Mouse (Mus musculus) MEL (cell line): ENCODE results near the gene Entpd7. TPM values are rescaled to one million over a fixed set of nuclear protein-coding genes. Genes with fewer than 3 reads are reported as not detected.

Experiments
- DNase-seq: peaks from one replicate; pipeline ENCODE4 v3.0.0; 2011; ENCODE audit warnings: low read depth, low spot score
- H3K27ac ChIP-seq: 2 replicates; pipeline ENCODE4 v1.5.1; 2012; ENCODE audit warnings: low read depth, mild to moderate bottlenecking, control low read depth, low read length, moderate library complexity; ENCODE audit not compliant: control insufficient read depth
- H3K27me3 ChIP-seq, 2 experiments: fragments of 150-350 bp in 1 of 2; sonication (generic) in 1 of 2; 2 replicates each; pipeline ENCODE4 v1.6.1; 2012; ENCODE audit warnings: low read length in 2 of 2, mild to moderate bottlenecking in 2 of 2, improper control_type of control experiment in 1 of 2, moderate library complexity in 1 of 2; ENCODE audit not compliant: insufficient read depth in 2 of 2, control insufficient read depth in 1 of 2
- H3K36me3 ChIP-seq, 2 experiments: 2 replicates each; pipeline ENCODE4 v1.6.1; 2012 to 2014; ENCODE audit warnings: low read length in 2 of 2, improper control_type of control experiment in 1 of 2, inconsistent platforms in 1 of 2, mild to moderate bottlenecking in 1 of 2; ENCODE audit not compliant: insufficient read depth in 2 of 2, control insufficient read depth in 1 of 2
- H3K4me1 ChIP-seq, 2 experiments: fragments of 150-350 bp in 1 of 2; sonication (generic) in 1 of 2; 2 replicates each; pipeline ENCODE4 v1.6.1; 2012; ENCODE audit warnings: low read length in 2 of 2, improper control_type of control experiment in 1 of 2, mild to moderate bottlenecking in 1 of 2; ENCODE audit not compliant: insufficient read depth in 2 of 2, control insufficient read depth in 1 of 2
- H3K4me3 ChIP-seq, 2 experiments: fragments of 150-350 bp in 1 of 2; sonication (generic) in 1 of 2; 2 replicates each; pipeline ENCODE4 v1.5.1; 2012; ENCODE audit warnings: low read depth in 2 of 2, low read length in 2 of 2, mild to moderate bottlenecking in 2 of 2, moderate library complexity in 2 of 2, control low read depth in 1 of 2, improper control_type of control experiment in 1 of 2; ENCODE audit not compliant: control insufficient read depth in 1 of 2, insufficient read depth in 1 of 2
- H3K79me2 ChIP-seq: 2 replicates; pipeline ENCODE4 v1.6.1; 2012; ENCODE audit warnings: mild to moderate bottlenecking, low read length, moderate library complexity; ENCODE audit not compliant: control insufficient read depth, poor library complexity, insufficient read depth
- H3K9ac ChIP-seq: 2 replicates; pipeline ENCODE4 v1.6.1; 2012; ENCODE audit warnings: low read depth, mild to moderate bottlenecking, control low read depth, low read length, moderate library complexity; ENCODE audit not compliant: control insufficient read depth, poor library complexity, severe bottlenecking
- H3K9me3 ChIP-seq: fragments of 150-350 bp; sonication (generic); replicated peaks from 2 replicates; pipeline ENCODE4 v1.6.1; 2012; ENCODE audit warnings: mild to moderate bottlenecking, low read length, improper control_type of control experiment, moderate library complexity; ENCODE audit not compliant: insufficient read depth
- CHD1 ChIP-seq: IDR thresholded peaks from 2 replicates; pipeline ENCODE4 v1.6.1; 2012; ENCODE audit warnings: low read depth, mild to moderate bottlenecking, inconsistent platforms, low read length, improper control_type of control experiment
- CHD2 ChIP-seq: IDR thresholded peaks from 2 replicates; pipeline ENCODE4 v1.6.1; 2011; ENCODE audit warnings: low read length, improper control_type of control experiment
- CTCF ChIP-seq, 3 experiments: IDR thresholded peaks in 2 of 3; conservative IDR thresholded peaks in 1 of 3; 2 replicates each; pipeline ENCODE4 v1.5.1; 2011 to 2012; ENCODE audit warnings: low read length in 3 of 3, low read depth in 2 of 3, mild to moderate bottlenecking in 2 of 3, improper control_type of control experiment in 1 of 3, inconsistent platforms in 1 of 3, mixed read lengths in 1 of 3, moderate library complexity in 1 of 3; ENCODE audit not compliant: control insufficient read depth in 1 of 3, insufficient read depth in 1 of 3, poor library complexity in 1 of 3, severe bottlenecking in 1 of 3
- E2F4 ChIP-seq: IDR thresholded peaks from 2 replicates; pipeline ENCODE4 v1.6.1; 2011; ENCODE audit warnings: low read depth, low read length, improper control_type of control experiment, borderline replicate concordance
- ELF1 ChIP-seq: IDR thresholded peaks from 2 replicates; pipeline ENCODE4 v1.6.1; 2014; ENCODE audit warnings: low read depth, mild to moderate bottlenecking, inconsistent platforms, low read length, improper control_type of control experiment, moderate library complexity
- EP300 ChIP-seq, 2 experiments: IDR thresholded peaks; 2 replicates each; pipeline ENCODE4 v1.6.1; 2011; ENCODE audit warnings: improper control_type of control experiment in 2 of 2, low read length in 2 of 2, low read depth in 1 of 2, mild to moderate bottlenecking in 1 of 2
- ETS1 ChIP-seq: IDR thresholded peaks from 2 replicates; pipeline ENCODE4 v1.6.1; 2012; ENCODE audit warnings: low read depth, mild to moderate bottlenecking, inconsistent platforms, low read length, improper control_type of control experiment, moderate library complexity
- GATA1 ChIP-seq: IDR thresholded peaks from 2 replicates; pipeline ENCODE4 v1.6.1; 2011; ENCODE audit warnings: low read depth, low read length, improper control_type of control experiment
- HCFC1 ChIP-seq: IDR thresholded peaks from 2 replicates; pipeline ENCODE4 v1.6.1; 2012; ENCODE audit warnings: low read depth, mild to moderate bottlenecking, inconsistent platforms, low read length, improper control_type of control experiment, moderate library complexity
- MEF2A ChIP-seq: IDR thresholded peaks from 2 replicates; pipeline ENCODE4 v1.6.1; 2014; ENCODE audit warnings: low read depth, mild to moderate bottlenecking, inconsistent platforms, low read length, improper control_type of control experiment; ENCODE audit not compliant: poor library complexity, insufficient replicate concordance, severe bottlenecking; ENCODE audit errors: extremely low read depth
- MYB ChIP-seq: IDR thresholded peaks from 2 replicates; pipeline ENCODE4 v1.6.1; 2011; ENCODE audit warnings: mild to moderate bottlenecking, low read depth, low read length, improper control_type of control experiment
- MYC ChIP-seq: IDR thresholded peaks from 2 replicates; pipeline ENCODE4 v1.6.1; 2011; ENCODE audit warnings: low read depth, mild to moderate bottlenecking, low read length, improper control_type of control experiment, moderate library complexity
- NELFE ChIP-seq: IDR thresholded peaks from 2 replicates; pipeline ENCODE4 v1.6.1; 2011; ENCODE audit warnings: low read depth, low read length, improper control_type of control experiment
- POLR2A ChIP-seq, 2 experiments: IDR thresholded peaks; 2 replicates each; pipeline ENCODE4 v1.6.1; 2011 to 2012; ENCODE audit warnings: low read length in 2 of 2, mild to moderate bottlenecking in 2 of 2, control low read depth in 1 of 2, improper control_type of control experiment in 1 of 2, low read depth in 1 of 2, moderate library complexity in 1 of 2; ENCODE audit not compliant: control insufficient read depth in 1 of 2, insufficient read depth in 1 of 2, poor library complexity in 1 of 2
- POLR2AphosphoS2 ChIP-seq: IDR thresholded peaks from 2 replicates; pipeline ENCODE4 v1.6.1; 2011; ENCODE audit warnings: low read length, improper control_type of control experiment
- POLR2AphosphoS5 ChIP-seq: IDR thresholded peaks from 2 replicates; pipeline ENCODE4 v1.6.1; 2012; ENCODE audit warnings: low read depth, borderline replicate concordance, mild to moderate bottlenecking, inconsistent platforms, low read length, moderate library complexity, mixed read lengths
- RAD21 ChIP-seq: IDR thresholded peaks from 2 replicates; pipeline ENCODE4 v1.6.1; 2011; ENCODE audit warnings: mild to moderate bottlenecking, low read depth, low read length, improper control_type of control experiment
- SMC3 ChIP-seq: IDR thresholded peaks from 2 replicates; pipeline ENCODE4 v1.6.1; 2011; ENCODE audit warnings: low read depth, low read length, improper control_type of control experiment
- TAL1 ChIP-seq: IDR thresholded peaks from 2 replicates; pipeline ENCODE4 v1.6.1; 2012; ENCODE audit warnings: mild to moderate bottlenecking, inconsistent platforms, low read length, moderate library complexity, mixed read lengths
- TBP ChIP-seq: IDR thresholded peaks from 2 replicates; pipeline ENCODE4 v1.8.0; 2011; ENCODE audit warnings: low read depth, low read length, improper control_type of control experiment
- TCF12 ChIP-seq: IDR thresholded peaks from 2 replicates; pipeline ENCODE4 v1.6.1; 2014; ENCODE audit warnings: low read depth, mild to moderate bottlenecking, inconsistent platforms, low read length, improper control_type of control experiment, moderate library complexity
- ZMIZ1 ChIP-seq: IDR thresholded peaks from 2 replicates; pipeline ENCODE4 v1.6.1; 2012; ENCODE audit warnings: low read depth, mild to moderate bottlenecking, inconsistent platforms, low read length, improper control_type of control experiment, moderate library complexity
- ZNF384 ChIP-seq: IDR thresholded peaks from 2 replicates; pipeline ENCODE4 v1.6.1; 2012; ENCODE audit warnings: low read depth, mild to moderate bottlenecking, inconsistent platforms, low read length, improper control_type of control experiment
- polyA plus RNA-seq, 2 experiments: library from polyadenylated mRNA; stranded (reverse) in 1 of 2; unstranded in 1 of 2; fragments of >175 nt in 1 of 2; fragments of >200 nt in 1 of 2; gene quantifications; 2 replicates each; pipeline versions ENCODE4 v1.2.1 to v1.2.4; 2012; ENCODE audit warnings: low replicate concordance in 2 of 2, low read depth in 1 of 2; ENCODE audit not compliant: insufficient read length in 2 of 2, insufficient read depth in 1 of 2, missing spikeins in 1 of 2
- total RNA-seq: library from RNA; depleted of rRNA; stranded (reverse); fragments of 300-350 nt; gene quantifications from 2 replicates; pipeline ENCODE4 v1.2.3, GENCODE M21; 2012

The Entpd7 gene
- total and polyA plus RNA-seq, 3 experiments = 4.2 to 7.7 TPM; not detected in 1

DNA sequence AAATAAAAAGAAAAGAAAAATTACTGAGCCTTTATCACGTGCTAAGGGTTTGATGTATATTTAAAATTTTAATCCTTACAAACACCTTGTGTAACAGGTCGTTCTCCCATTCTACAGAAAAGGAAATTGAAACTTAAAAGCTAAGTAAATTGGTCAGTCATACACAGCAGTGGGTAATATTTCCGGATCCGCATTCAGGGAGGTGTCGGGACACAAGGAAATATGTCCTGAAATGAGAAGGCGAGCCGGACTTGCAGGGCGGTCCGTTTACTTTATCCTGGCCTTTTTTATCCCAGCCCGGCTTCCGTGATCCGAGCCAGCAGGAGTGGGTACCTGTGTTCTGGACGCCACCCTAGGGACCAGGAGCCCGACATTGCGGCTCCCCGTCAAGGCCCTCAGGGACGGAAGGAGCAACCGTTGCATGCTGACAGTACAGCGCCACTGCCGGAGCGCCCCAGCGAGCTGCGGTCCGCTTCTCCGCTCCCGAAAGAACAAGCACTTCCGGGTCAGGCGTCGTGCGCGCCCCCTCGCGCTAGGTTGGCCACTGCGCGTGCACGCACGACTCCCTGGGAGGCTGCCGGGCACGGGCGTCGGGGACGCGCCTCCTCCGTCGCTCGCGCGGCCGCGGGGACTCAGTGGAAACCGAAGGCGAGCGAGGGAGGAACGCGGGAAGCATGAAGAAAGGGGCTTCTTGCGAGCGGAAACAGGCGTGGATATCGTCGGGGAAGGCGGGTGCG is 63.2 kb downstream of the Entpd7 start, which contains the start of the genes Cutc and Cox15 (continued):
- TF ChIP-seq MEF2A (0 out of 2 replicates have a peak, but pooled peaks have one; percentile 58), TBP (peak; percentile 88), MYB (peak; percentile 51; the same call in 1 of the 2 replicates), CTCF (IDR thresholded peaks at IDR 0.05 in 2 of 3, conservative IDR thresholded peaks at IDR 0.05 in 1 of 3; ENCODE audit: control insufficient read depth in 1 of 3, insufficient read depth in 1 of 3, low read depth in 2 of 3, low read length in 3 of 3, poor library complexity in 1 of 3, severe bottlenecking in 1 of 3) (0 out of 6 replicates have a peak, but pooled peaks of 1 of the 3 experiments have one; percentile 34), POLR2A (IDR thresholded peaks at IDR 0.05; ENCODE audit: control insufficient read depth in 1 of 2, insufficient read depth in 1 of 2, low read depth in 1 of 2, low read length in 2 of 2, poor library complexity in 1 of 2) (peak; percentile 90 to 99), TCF12 (peak; percentile 85), TAL1 (no peak), ELF1 (peak; percentile 94), ZNF384 (no peak), CHD1 (peak; percentile 91; the same call in 1 of the 2 replicates), POLR2AphosphoS5 (peak; percentile 77; the same call in 1 of the 2 replicates)

DNA sequence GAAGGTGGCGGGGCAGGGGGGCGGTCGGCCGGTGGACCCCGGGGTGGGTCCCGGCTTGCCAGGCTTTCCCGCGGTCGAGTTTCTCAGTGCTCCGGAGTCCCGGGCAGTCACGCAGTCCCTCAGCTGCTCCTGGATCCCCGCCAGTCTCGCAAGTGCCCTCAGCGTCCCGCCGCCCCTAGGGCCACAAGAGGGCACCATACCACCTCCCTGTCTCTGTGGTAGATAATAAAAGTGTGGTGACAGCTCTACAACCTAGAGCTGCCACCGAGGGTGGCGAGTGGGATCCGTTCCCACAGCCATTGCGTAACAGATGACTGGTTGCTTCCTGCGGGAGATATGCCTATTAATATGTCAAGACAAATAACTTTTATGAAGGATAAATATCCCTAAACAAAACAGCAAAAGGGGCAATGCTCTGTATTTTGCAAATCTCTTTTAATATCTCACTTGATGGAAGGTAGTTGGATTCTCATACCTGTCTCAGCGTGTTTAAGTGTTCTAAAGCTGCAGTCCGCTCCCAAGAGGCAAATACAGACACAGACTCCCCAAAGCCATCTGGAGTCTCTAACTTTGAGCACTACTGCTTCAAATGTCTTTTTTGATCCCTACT is 63.9 kb downstream of the Entpd7 start:
- H3K4me1 ChIP-seq = peaks cover 9 to 15% of the 10 kb centered on the region in 2 experiments
- H3K79me2 ChIP-seq = peaks cover 15% of the 10 kb centered on the region
- H3K36me3 ChIP-seq = peaks cover 10 to 33% of the 10 kb centered on the region in 2 experiments
- H3K27ac ChIP-seq = peak overlapping the region; percentile 77
- H3K9ac ChIP-seq = peak overlapping the region; percentile 98
- peak; percentile 69 for TF ChIP-seq SMC3
- peak; percentile 41; the same call in 1 of the 2 replicates for TF ChIP-seq MYC
- peak; percentile 7; the same call in 1 of the 2 replicates for TF ChIP-seq TCF12
- peak; percentile 80 for TF ChIP-seq ETS1
- TF ChIP-seq ZMIZ1 = no peak
- TF ChIP-seq CHD2 = no peak
- peak; percentile 68 for TF ChIP-seq RAD21
- TF ChIP-seq CTCF (IDR thresholded peaks at IDR 0.05 in 2 of 3, conservative IDR thresholded peaks at IDR 0.05 in 1 of 3; ENCODE audit: control insufficient read depth in 1 of 3, insufficient read depth in 1 of 3, low read depth in 2 of 3, low read length in 3 of 3, poor library complexity in 1 of 3, severe bottlenecking in 1 of 3) = peak; percentile 81 to 94 (median 92)
- TF ChIP-seq TAL1 = no peak
- TF ChIP-seq GATA1 = peak; percentile 56; the same call in 1 of the 2 replicates
- TF ChIP-seq NELFE = no peak
- no peak for TF ChIP-seq POLR2AphosphoS5
- TF ChIP-seq HCFC1 = no peak
- no peak for TF ChIP-seq TBP
- TF ChIP-seq POLR2AphosphoS2 = no peak
- no peak for TF ChIP-seq E2F4
- no peak for TF ChIP-seq ZNF384
- peak; percentile 56 to 61 for TF ChIP-seq EP300 (IDR thresholded peaks at IDR 0.05; ENCODE audit: low read depth in 1 of 2, low read length in 2 of 2)
- no peak for TF ChIP-seq MEF2A
- no peaks in the 10 kb centered on the region for H3K9me3 ChIP-seq
- no peaks in the 10 kb centered on the region for H3K27me3 ChIP-seq
- peak; percentile 94 for DNase-seq
- peak overlapping the region; percentile 84 to 98 for H3K4me3 ChIP-seq
